Mouse (Mus musculus): ENCODE data around the gene Sirt7. TPM values are rescaled to one million over a fixed set of nuclear protein-coding genes. Genes with fewer than 3 reads are reported as not detected.

Sirt7 gene
- polyA plus RNA-seq, 1 experiment: 278 TPM

DNA sequence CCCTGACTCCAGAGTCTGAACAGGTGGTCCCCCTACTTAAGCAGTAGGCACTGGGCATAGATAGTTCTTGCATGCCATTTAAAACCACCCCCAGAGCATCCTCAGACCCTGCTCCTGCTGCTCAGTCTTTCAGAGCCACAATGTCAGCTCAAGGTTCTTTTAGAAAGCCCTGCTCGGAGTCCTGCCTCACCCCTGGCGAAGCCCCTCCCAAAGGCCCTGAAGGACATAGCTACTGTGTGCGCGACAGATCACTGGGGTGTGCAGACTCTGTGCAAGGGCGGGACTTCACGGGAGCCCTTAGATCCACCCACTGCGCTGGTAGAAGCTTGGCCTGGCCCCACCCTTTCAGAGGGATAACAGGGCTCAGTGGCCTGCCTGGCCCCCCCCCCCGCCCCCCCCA lies 15.8 kb downstream of the Sirt7 start:
- Histone ChIP-seq H3K9me3 (no peaks in the 10 kb centered on the region), H3K4me3 (replicated peaks) (no peak overlapping the region), H3K4me1 (peaks cover 82% of the 10 kb centered on the region), H3K27me3 (replicated peaks) (no peaks in the 10 kb centered on the region), H3K36me3 (replicated peaks; ENCODE audit: low read length) (peaks cover 98% of the 10 kb centered on the region)
- no peak for TF ChIP-seq GATA1 (IDR thresholded peaks at IDR 0.05; ENCODE audit: borderline replicate concordance, low read length)
- TF ChIP-seq FLI1 (IDR thresholded peaks at IDR 0.05; ENCODE audit: low read length): no peak

DNA sequence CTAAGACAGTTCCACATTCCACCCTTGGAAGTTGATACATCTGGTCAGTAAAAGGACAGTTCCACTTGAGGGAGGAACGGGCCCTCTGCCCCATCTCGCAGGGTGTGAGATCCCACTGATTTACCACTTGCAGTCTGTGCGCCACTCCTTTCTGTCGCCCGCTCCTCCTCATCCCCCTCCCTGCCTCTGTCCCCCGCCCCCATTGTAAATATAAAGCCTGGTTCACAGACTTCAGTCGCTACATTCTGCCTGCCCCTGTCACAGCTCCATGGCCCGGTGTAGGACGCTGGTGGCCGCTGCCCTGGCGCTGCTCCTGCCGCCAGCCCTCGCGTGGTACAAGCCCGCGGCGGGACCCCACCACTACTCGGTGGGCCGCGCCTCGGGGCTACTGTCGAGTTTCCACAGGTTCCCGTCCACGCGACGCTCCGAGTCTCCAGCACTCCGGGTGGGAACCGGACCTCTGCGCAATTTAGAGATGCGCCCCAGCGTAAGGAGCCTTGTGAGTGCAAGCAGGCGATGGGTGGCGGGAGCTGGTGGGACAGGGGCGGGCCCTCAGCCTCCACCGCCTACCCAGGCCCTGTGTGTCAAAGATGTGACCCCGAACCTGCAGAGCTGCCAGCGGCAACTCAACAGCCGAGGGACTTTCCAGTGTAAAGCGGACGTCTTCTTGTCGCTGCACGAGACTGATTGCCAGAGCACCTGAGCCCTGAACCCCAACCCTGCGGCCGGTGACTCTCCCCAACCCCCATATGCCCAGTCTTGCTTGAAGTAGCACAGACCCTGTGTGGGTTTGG lies 16.6 kb downstream of the Sirt7 start, which contains the start of gene Npb:
Npb (plus strand) TSS at position 237 of the 794 bp plus-strand sequence.
- peaks cover 73% of the 10 kb centered on the region for H3K4me1 ChIP-seq
- peaks cover 98% of the 10 kb centered on the region for H3K36me3 ChIP-seq (replicated peaks; ENCODE audit: low read length)
- H3K4me3 ChIP-seq (replicated peaks): no peak within 1 kb of the TSS
- no peaks in the 10 kb centered on the region for H3K9me3 ChIP-seq
- TF ChIP-seq GATA1 (IDR thresholded peaks at IDR 0.05; ENCODE audit: borderline replicate concordance, low read length) (no peak), FLI1 (IDR thresholded peaks at IDR 0.05; ENCODE audit: low read length) (no peak)
- H3K27me3 ChIP-seq (replicated peaks): no peaks in the 10 kb centered on the region

DNA sequence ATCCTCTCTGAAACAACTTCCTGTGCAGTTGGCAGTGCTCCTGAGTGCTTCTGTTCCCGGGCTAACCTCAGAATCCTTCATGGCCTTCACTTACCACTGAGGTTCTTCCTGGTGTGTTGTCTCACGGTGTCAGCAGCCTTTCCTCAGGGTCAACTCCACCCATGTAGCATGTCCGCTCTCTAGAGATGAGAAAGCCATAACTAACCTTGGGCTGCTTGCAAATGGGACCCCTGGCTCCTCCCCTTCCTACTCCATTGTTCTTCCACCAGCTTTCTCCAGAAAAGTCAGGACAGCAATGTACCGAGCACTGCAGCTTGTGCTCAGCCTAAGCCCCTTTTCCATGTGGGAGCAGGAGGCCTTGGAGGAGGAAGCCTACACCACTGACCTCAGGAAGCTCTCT lies 18.3 kb downstream of the Sirt7 start:
- TF ChIP-seq FLI1 (IDR thresholded peaks at IDR 0.05; ENCODE audit: low read length) (no peak), GATA1 (IDR thresholded peaks at IDR 0.05; ENCODE audit: borderline replicate concordance, low read length) (no peak)
- Histone ChIP-seq H3K27me3 (replicated peaks) (no peaks in the 10 kb centered on the region), H3K4me3 (replicated peaks) (no peak overlapping the region), H3K4me1 (peaks cover 63% of the 10 kb centered on the region), H3K9me3 (no peaks in the 10 kb centered on the region), H3K36me3 (replicated peaks; ENCODE audit: low read length) (peaks cover 98% of the 10 kb centered on the region)

DNA sequence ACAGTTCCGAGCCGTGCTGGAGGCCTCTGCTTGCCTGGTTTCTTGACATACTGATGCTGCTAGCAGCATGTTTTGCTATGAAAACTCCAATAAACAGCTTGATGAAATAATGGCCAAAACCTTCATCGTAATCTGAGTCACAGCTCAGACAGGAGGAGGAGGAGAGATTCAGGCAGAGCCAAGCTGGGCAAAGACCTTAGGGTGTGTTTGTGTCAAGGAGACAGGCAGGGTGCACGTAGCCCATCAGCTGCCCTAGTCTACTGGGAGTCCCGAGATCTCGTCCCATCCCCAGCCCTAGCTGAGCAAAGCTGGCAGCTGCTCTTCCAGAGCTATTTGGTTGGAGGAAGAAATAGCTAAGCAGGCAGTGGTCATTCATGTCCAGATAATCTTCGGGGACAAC lies 19.4 kb downstream of the Sirt7 start:
- H3K36me3 ChIP-seq (replicated peaks; ENCODE audit: low read length): peaks cover 95% of the 10 kb centered on the region
- H3K4me1 ChIP-seq: peaks cover 56% of the 10 kb centered on the region

DNA sequence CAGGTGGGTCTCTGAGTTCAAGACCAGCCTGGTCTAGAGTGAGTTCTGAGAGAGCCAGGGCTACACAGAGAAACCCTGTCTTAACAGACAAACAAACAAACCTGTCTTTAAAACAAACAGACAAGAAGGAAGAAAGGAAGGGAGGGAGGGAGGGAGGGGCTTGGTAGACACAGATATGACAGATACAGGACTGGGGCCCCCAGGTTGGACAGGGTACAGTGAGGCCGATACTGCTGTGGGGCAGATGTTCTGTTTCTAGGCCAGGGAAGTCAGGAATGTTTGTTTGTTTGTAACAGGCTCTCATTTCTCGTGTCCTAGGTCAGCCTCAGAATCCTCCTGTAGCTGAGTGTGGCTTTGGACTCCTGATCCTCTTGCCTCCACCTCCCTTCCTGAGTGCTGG lies 21.5 kb downstream of the Sirt7 start:
- TF ChIP-seq GATA1 (IDR thresholded peaks at IDR 0.05; ENCODE audit: borderline replicate concordance, low read length): no peak
- TF ChIP-seq FLI1 (IDR thresholded peaks at IDR 0.05; ENCODE audit: low read length): no peak
- H3K9me3 ChIP-seq: no peaks in the 10 kb centered on the region
- peaks cover 59% of the 10 kb centered on the region for H3K4me1 ChIP-seq
- H3K36me3 ChIP-seq (replicated peaks; ENCODE audit: low read length): peaks cover 85% of the 10 kb centered on the region
- H3K27me3 ChIP-seq (replicated peaks): no peaks in the 10 kb centered on the region
- no peak overlapping the region for H3K4me3 ChIP-seq (replicated peaks)

More for the DNA sequence above, 19.4 kb downstream of the Sirt7 start:
- no peak for TF ChIP-seq FLI1 (IDR thresholded peaks at IDR 0.05; ENCODE audit: low read length)
- TF ChIP-seq GATA1 (IDR thresholded peaks at IDR 0.05; ENCODE audit: borderline replicate concordance, low read length): no peak
- H3K9me3 ChIP-seq: no peaks in the 10 kb centered on the region
- no peak overlapping the region for H3K4me3 ChIP-seq (replicated peaks)
- no peaks in the 10 kb centered on the region for H3K27me3 ChIP-seq (replicated peaks)

DNA sequence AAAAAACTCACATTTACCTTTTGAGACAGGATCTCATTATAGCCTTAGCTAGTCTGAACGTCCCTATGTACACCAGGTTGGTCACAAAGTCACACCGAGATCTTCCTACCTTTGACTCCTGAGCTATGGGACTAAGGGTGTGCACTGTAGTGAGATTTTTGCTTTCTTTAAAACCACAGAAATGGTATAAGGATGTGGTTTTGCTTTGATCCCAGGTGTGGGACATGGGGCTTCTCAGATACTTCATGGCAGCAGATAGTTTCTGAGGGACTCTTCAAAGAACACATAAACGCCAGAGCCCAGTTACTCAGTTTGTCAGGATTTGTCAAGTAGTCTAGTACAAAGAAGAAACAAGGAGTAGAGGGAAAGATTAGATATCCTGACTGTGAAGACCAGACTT lies 24.3 kb downstream of the Sirt7 start:
- TF ChIP-seq FLI1 (IDR thresholded peaks at IDR 0.05; ENCODE audit: low read length): no peak
- TF ChIP-seq GATA1 (IDR thresholded peaks at IDR 0.05; ENCODE audit: borderline replicate concordance, low read length): no peak
- Histone ChIP-seq H3K9me3 (no peaks in the 10 kb centered on the region), H3K4me3 (replicated peaks) (no peak overlapping the region), H3K27me3 (replicated peaks) (no peaks in the 10 kb centered on the region), H3K36me3 (replicated peaks; ENCODE audit: low read length) (peaks cover 66% of the 10 kb centered on the region), H3K4me1 (peaks cover 54% of the 10 kb centered on the region)

DNA sequence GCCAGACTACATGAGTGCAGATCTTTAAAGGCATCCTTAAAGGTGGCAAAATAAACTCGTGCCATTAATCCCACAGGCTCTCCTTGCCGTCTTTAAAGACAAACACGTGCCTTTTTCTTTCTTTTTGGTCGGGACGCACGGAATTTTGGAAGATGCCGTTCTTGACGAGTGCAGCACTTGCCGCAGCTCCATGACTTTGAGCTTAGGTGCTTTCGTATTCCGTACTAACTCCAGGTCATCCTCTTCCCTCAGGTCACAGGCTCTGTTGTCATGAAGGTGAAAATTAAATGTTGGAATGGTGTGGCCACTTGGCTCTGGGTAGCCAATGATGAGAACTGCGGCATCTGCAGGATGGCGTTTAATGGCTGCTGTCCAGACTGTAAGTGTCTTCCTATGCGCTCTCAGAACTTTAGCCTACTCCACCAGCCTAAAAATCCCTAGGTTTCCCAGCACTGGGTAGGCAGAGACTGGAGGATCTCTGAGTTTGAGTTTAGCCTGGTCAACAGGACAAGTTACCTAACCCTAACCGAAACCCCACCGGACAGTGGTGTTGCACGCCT lies 26.0 kb downstream of the Sirt7 start:
- Histone ChIP-seq H3K36me3 (replicated peaks; ENCODE audit: low read length) (peaks cover 64% of the 10 kb centered on the region), H3K4me1 (peaks cover 62% of the 10 kb centered on the region), H3K27me3 (replicated peaks) (no peaks in the 10 kb centered on the region), H3K9me3 (no peaks in the 10 kb centered on the region), H3K4me3 (replicated peaks) (peak overlapping the region; percentile 96)
- TF ChIP-seq FLI1 (IDR thresholded peaks at IDR 0.05; ENCODE audit: low read length): no peak
- no peak for TF ChIP-seq GATA1 (IDR thresholded peaks at IDR 0.05; ENCODE audit: borderline replicate concordance, low read length)

DNA sequence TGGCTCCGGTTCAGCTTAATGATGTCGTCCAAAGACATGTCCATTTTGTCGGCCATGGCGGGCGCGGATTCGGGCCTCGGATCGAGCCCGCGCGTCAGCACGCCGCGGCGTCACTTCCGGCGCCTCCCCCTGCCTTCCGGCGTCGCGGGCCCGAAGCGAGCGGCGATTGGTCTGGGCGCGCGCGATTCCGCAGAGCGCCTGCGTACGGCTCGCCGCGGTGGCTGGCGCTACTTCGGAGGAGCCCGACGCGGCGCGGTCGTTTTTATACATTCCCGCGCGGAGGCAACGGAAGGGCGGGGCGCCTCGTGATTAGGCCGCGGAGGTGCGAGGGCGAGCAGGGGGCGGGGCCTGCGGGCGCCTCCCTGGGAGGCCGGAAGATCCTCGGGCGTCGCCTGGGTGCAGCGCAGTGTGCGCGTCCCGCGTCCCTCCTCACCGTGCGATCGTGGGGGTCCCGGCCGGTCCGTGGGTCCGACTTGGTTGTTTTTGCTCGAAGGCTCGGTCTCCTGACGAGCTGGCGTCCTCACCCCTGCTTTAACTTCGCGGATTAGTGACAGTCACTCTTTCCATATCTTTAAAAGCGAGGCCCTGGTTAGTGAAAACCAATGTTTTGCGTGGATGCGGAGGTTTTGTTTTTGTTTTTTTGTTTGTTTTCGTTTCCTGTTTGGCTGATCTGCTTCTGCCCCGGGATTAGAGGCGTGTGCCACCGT lies 26.6 kb downstream of the Sirt7 start, which contains the start of the genes Alyref and Anapc11:
Alyref (minus strand) TSS at position 83 of the 707 bp plus-strand sequence.
Anapc11 (plus strand) TSS at position 139 of the 707 bp plus-strand sequence.
- peak within 1 kb of the TSS; percentile 96 for H3K4me3 ChIP-seq (replicated peaks)
- H3K9me3 ChIP-seq: no peaks in the 10 kb centered on the region
- TF ChIP-seq FLI1 (IDR thresholded peaks at IDR 0.05; ENCODE audit: low read length) (peak; percentile 90; the same call in 1 of the 2 replicates), GATA1 (IDR thresholded peaks at IDR 0.05; ENCODE audit: borderline replicate concordance, low read length) (no peak)
- H3K36me3 ChIP-seq (replicated peaks; ENCODE audit: low read length): peaks cover 64% of the 10 kb centered on the region
- H3K4me1 ChIP-seq: peaks cover 66% of the 10 kb centered on the region
- no peaks in the 10 kb centered on the region for H3K27me3 ChIP-seq (replicated peaks)

DNA sequence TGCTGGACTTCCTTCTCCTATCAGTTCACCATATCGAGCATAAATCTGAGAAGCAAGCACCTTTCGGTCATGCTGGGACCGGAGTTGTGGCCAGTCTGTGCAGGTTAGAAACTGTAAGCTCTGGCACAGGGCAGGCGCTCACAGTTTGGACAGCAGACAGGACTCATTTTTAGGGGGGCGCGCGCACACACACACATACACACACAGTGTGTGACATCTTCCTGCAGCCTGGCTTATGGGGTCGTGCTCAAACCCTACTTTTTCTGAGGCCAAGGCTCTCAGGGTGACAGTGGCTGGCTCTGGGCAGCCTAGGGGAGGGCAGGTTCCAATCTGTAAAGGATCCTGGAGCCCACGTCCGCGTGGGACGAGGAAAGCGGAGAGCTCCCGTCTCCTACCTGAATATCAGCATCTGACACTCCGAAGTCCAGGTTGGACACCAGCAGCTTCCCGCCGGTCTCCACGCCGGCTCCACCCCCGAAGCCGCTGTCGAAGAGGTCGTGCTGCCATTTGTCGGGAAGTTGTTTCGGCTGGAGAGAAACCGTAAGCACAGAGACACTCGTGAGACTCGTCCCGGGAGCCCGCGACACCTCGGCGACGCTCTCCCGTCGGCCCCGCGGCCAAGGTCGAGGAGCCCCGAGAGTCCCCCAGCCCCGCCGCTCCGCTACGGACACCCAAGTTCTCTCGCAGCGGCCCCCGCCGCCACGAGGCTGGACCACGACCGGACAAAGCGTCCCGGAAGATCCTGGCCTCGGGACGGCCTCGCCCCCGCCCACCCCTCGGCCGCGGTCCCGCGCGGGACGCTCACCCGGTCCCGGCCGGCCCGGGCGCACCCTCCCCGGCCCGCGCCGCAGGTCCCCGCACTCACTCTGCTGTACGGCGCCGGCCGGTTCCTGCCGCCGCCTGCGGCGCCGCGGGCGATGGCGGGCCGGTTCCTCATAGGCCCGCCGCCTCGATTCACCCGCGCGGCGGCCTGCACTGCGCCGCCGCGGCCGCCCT lies 27.5 kb downstream of the Sirt7 start:
- H3K4me3 ChIP-seq (replicated peaks): peak overlapping the region; percentile 96
- H3K27me3 ChIP-seq (replicated peaks): no peaks in the 10 kb centered on the region
- peaks cover 64% of the 10 kb centered on the region for H3K36me3 ChIP-seq (replicated peaks; ENCODE audit: low read length)
- H3K4me1 ChIP-seq: peaks cover 66% of the 10 kb centered on the region
- no peaks in the 10 kb centered on the region for H3K9me3 ChIP-seq
- TF ChIP-seq GATA1 (IDR thresholded peaks at IDR 0.05; ENCODE audit: borderline replicate concordance, low read length) (no peak), FLI1 (IDR thresholded peaks at IDR 0.05; ENCODE audit: low read length) (no peak)

Measured in megakaryocyte, embryonic 14.5 days (primary cell).